Mouse (Mus musculus): ENCODE data around the gene Lrrc4. TPM values are rescaled to one million over a fixed set of nuclear protein-coding genes. Genes with fewer than 3 reads are reported as not detected.

Lrrc4 gene
- polyA plus RNA-seq, 1 experiment = not detected

DNA sequence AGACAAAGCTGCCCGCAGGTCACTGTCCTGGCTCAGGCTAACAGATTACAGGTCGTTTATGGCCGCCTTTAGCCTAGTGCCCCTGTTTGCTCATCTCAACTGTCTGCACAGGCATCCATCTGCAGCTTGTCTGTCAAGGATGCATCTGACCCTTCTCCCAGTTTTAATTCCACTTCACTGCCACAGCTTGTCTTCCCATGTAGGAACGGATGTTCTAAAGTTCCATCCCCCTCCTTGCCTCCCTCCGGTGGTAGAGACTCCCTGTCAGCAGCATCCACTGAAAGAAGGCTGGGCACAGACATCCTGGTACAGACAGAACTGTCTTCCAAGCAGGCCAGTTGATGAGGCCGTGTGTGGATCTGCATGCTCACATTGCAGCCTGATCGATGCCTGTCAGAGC, 20.8 kb upstream of the Lrrc4 start:
- no peak for TF ChIP-seq POLR2A (IDR thresholded peaks at IDR 0.05; ENCODE audit: borderline replicate concordance, control insufficient read depth, low read depth, low read length)
- no peak for TF ChIP-seq CTCF (IDR thresholded peaks at IDR 0.05; ENCODE audit: control insufficient read depth, insufficient read depth, low read length)
- Histone ChIP-seq H3K27ac (ENCODE audit: control insufficient read depth, insufficient read depth, low read depth, low read length, poor library complexity) (no peak overlapping the region), H3K4me3 (replicated peaks; ENCODE audit: control insufficient read depth, low read depth, low read length) (no peak overlapping the region), H3K4me1 (ENCODE audit: control insufficient read depth, insufficient read depth, low read length) (no peaks in the 10 kb centered on the region; the same call in 1 of the 2 replicates)
- WGBS = 94% methylated on average over 7 of the region's 7 CpGs

DNA sequence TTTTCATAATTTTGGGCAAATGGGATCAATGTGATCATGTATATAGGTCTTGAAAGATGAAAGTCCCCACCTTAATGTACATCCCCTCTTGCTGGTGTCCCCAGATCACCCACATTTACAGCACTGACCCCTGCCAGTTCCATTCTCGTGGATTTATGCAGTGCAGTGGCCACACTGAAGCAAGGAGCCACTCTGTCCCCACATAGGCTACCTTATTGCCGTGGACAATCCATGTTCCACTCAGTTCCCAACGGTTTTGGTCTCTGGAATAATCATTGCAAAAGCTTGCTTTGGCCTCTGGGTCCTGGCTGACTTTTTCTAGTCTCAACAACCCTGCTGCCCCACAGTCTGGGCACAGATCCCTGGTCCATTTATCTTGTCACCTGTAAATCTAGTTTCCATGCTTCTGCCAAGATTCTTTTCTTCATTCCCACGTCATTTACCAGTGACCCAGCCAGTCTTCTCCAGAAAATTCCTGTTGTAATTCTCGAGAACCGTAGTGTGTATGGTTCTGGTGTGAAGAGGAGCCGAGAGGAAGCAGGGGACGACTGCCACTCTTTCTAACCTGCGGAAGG, 18.9 kb upstream of the Lrrc4 start:
- H3K27ac ChIP-seq (ENCODE audit: control insufficient read depth, insufficient read depth, low read depth, low read length, poor library complexity) = no peak overlapping the region
- H3K4me3 ChIP-seq (replicated peaks; ENCODE audit: control insufficient read depth, low read depth, low read length) = no peak overlapping the region
- H3K4me1 ChIP-seq (ENCODE audit: control insufficient read depth, insufficient read depth, low read length) = no peaks in the 10 kb centered on the region
- WGBS = 88% methylated on average over 9 of the region's 9 CpGs
- no peak for TF ChIP-seq POLR2A (IDR thresholded peaks at IDR 0.05; ENCODE audit: borderline replicate concordance, control insufficient read depth, low read depth, low read length)
- no peak for TF ChIP-seq CTCF (IDR thresholded peaks at IDR 0.05; ENCODE audit: control insufficient read depth, insufficient read depth, low read length)

DNA sequence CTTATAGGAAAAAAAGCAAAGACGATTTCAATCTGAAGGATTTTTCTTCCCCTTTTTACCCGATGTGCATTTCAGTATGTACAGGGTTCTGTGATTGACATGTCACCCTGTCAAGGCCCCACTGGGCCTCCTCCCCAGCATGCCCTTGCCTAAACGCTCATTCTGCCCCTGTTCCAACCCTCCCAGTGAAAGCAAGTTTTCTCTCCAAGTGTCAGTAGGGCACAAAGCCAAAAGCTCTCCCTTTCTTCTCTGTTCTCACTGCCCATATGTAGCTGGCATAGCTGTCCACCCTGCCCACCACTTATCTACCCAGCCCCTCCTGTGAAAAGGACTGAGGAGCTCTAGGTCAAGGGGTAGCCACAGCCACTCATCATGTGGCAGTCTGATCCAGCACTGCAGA, 17.8 kb upstream of the Lrrc4 start:
- no peaks in the 10 kb centered on the region for H3K4me1 ChIP-seq (ENCODE audit: control insufficient read depth, insufficient read depth, low read length)

DNA sequence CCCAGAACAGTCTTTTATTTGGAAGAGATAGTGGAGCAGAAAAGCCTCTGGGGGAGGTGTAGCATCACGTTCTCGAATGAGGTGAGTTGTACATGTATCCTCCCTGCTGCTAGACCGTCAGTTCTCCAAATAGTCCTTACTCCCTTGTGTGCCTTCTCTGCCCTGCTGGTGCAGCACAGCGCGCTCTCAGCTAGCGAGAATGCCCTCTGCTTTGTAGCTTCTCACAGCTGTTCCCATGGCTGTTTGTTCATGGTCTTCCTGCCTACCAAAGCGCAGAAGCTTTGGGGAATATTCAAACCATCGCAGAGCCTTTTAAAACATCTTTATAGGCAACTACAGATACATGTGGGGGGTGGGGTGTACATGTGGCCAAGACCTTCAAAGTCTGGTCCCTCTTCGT, 17.3 kb upstream of the Lrrc4 start:
- WGBS = 73% methylated on average over 9 of the region's 9 CpGs
- no peak for TF ChIP-seq CTCF (IDR thresholded peaks at IDR 0.05; ENCODE audit: control insufficient read depth, insufficient read depth, low read length)
- no peak for TF ChIP-seq POLR2A (IDR thresholded peaks at IDR 0.05; ENCODE audit: borderline replicate concordance, control insufficient read depth, low read depth, low read length)

More for the DNA sequence above, 17.8 kb upstream of the Lrrc4 start:
- 16% methylated on average over 3 of the region's 3 CpGs for WGBS
- no peak for TF ChIP-seq CTCF (IDR thresholded peaks at IDR 0.05; ENCODE audit: control insufficient read depth, insufficient read depth, low read length)
- no peak for TF ChIP-seq POLR2A (IDR thresholded peaks at IDR 0.05; ENCODE audit: borderline replicate concordance, control insufficient read depth, low read depth, low read length)
- H3K27ac ChIP-seq (ENCODE audit: control insufficient read depth, insufficient read depth, low read depth, low read length, poor library complexity) = no peak overlapping the region
- no peak overlapping the region for H3K4me3 ChIP-seq (replicated peaks; ENCODE audit: control insufficient read depth, low read depth, low read length)

DNA sequence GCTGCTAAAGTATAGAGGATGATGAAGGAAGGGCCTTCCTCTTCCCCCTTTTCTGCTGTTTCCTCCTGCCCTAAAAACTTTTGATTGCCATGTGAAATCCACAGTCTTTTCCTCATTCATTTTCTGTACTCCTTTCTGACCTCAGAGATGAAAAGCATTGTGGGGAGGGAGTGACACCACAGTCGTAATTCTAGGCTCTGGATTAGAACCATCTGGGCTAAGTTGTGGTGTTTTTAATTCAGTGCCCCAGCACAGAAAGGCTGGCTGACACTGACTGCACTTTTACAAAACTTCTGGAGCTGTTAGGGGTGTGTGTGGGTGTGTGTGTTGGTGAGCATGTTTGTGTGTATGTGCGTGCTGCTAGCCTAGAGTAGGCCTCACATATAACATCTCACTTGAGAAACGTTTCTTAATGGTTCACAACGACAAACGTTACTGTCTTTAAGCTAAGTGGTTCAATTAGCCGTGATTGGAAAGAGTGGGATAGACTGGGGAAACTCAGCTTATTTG, 16.8 kb upstream of the Lrrc4 start:
- H3K27ac ChIP-seq (ENCODE audit: control insufficient read depth, insufficient read depth, low read depth, low read length, poor library complexity) = no peak overlapping the region
- 80% methylated on average over 6 of the region's 6 CpGs for WGBS
- H3K4me1 ChIP-seq (ENCODE audit: control insufficient read depth, insufficient read depth, low read length) = no peaks in the 10 kb centered on the region
- H3K4me3 ChIP-seq (replicated peaks; ENCODE audit: control insufficient read depth, low read depth, low read length) = no peak overlapping the region
- TF ChIP-seq CTCF (IDR thresholded peaks at IDR 0.05; ENCODE audit: control insufficient read depth, insufficient read depth, low read length) (no peak), POLR2A (IDR thresholded peaks at IDR 0.05; ENCODE audit: borderline replicate concordance, control insufficient read depth, low read depth, low read length) (no peak)

More for the DNA sequence above, 17.3 kb upstream of the Lrrc4 start:
- no peak overlapping the region for H3K27ac ChIP-seq (ENCODE audit: control insufficient read depth, insufficient read depth, low read depth, low read length, poor library complexity)
- H3K4me1 ChIP-seq (ENCODE audit: control insufficient read depth, insufficient read depth, low read length) = no peaks in the 10 kb centered on the region
- no peak overlapping the region for H3K4me3 ChIP-seq (replicated peaks; ENCODE audit: control insufficient read depth, low read depth, low read length)

DNA sequence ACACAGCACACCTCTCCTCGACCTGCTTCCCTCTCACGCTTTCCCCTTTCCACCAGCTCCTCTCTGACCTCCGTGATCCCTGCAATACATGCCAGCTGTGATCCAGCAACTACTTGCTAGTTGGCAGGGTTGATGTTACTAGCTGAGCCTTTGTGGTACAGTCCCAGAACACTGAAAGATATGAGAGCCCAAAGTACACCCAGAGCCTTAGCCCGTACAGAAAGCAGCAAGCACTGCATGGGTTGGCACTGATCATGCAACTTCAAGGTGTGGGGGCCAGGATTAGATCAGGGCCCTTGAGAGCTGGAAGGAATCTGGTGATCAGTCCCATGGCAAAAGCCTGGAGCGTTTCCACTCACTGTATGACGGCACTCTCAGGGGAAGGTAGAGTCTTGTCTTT, 16.1 kb upstream of the Lrrc4 start:
- 85% methylated on average over 6 of the region's 6 CpGs for WGBS
- TF ChIP-seq CTCF (IDR thresholded peaks at IDR 0.05; ENCODE audit: control insufficient read depth, insufficient read depth, low read length) = no peak
- no peak for TF ChIP-seq POLR2A (IDR thresholded peaks at IDR 0.05; ENCODE audit: borderline replicate concordance, control insufficient read depth, low read depth, low read length)
- H3K4me1 ChIP-seq (ENCODE audit: control insufficient read depth, insufficient read depth, low read length) = no peaks in the 10 kb centered on the region
- no peak overlapping the region for H3K4me3 ChIP-seq (replicated peaks; ENCODE audit: control insufficient read depth, low read depth, low read length)
- H3K27ac ChIP-seq (ENCODE audit: control insufficient read depth, insufficient read depth, low read depth, low read length, poor library complexity) = no peak overlapping the region

DNA sequence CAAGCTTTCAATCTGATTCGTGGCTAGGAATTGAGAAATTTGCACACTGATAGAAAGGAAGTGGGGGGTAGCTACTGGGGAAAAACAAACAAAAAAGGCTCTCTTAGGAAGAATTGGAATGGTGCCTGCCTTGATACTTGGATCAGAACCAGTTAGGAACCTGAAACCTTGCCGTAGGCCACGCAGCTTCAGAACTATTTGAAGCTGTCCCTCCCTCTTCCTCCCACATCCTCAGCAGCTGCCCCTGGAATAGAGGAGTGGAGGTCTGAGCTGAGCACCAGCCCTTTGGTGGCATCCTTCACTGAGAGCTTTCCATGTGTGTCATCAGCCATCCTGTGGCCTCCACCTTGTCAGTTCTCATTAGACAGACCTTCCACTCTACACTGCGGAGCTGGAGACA, 14.1 kb upstream of the Lrrc4 start:
- WGBS = 81% methylated on average over 4 of the region's 4 CpGs
- H3K4me1 ChIP-seq (ENCODE audit: control insufficient read depth, insufficient read depth, low read length) = no peaks in the 10 kb centered on the region
- H3K4me3 ChIP-seq (replicated peaks; ENCODE audit: control insufficient read depth, low read depth, low read length) = no peak overlapping the region
- TF ChIP-seq POLR2A (IDR thresholded peaks at IDR 0.05; ENCODE audit: borderline replicate concordance, control insufficient read depth, low read depth, low read length) (no peak), CTCF (IDR thresholded peaks at IDR 0.05; ENCODE audit: control insufficient read depth, insufficient read depth, low read length) (no peak)
- H3K27ac ChIP-seq (ENCODE audit: control insufficient read depth, insufficient read depth, low read depth, low read length, poor library complexity) = no peak overlapping the region

DNA sequence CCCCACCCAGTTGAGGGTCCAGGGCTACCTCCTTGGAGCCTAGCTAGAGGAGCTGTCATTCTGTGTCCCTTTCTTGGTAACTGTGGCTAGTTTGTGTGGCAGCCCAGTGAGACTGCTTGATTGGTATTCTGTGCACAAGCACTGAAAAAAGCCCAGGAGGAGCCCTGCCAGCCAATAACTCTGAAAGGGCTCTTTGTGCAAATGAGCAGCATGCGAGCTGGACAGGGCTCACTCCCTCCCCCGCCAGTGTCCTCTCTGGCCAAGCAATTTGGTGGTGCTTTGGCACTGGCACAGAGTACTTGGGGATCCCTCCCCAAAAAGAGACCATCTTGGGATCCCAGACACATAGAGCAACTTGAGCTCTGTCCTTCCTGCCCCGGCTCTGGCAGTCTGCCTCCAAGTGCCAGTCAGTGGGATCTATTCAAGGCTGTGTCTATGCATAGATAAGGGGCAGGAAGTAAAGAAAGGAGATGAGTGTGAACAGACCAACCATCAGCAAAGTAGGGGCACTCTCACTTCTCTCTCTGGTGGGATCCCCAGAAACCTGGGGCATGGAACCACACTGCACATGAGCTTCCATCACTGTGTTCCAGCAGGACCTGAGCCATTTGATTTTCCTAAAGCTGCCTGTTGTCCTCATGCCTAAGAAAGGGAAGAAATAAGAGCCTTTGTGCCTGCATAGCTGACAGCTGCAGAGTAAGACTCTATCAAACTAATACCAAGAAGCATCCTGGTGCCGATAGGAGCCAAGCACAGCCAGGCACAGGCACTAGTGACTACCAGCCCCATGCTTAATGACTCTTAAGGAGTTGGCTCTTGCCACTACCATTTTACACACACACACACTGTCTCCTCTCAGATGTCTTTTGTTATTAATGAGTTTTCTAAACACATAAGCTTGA, 11.1 kb upstream of the Lrrc4 start:
- TF ChIP-seq CTCF (IDR thresholded peaks at IDR 0.05; ENCODE audit: control insufficient read depth, insufficient read depth, low read length) = no peak
- no peak for TF ChIP-seq POLR2A (IDR thresholded peaks at IDR 0.05; ENCODE audit: borderline replicate concordance, control insufficient read depth, low read depth, low read length)
- H3K4me1 ChIP-seq (ENCODE audit: control insufficient read depth, insufficient read depth, low read length) = no peaks in the 10 kb centered on the region
- H3K27ac ChIP-seq (ENCODE audit: control insufficient read depth, insufficient read depth, low read depth, low read length, poor library complexity) = no peak overlapping the region
- H3K4me3 ChIP-seq (replicated peaks; ENCODE audit: control insufficient read depth, low read depth, low read length) = no peak overlapping the region
- 72% methylated on average over 4 of the region's 4 CpGs for WGBS
